Mouse (Mus musculus) liver, embryonic 14.5 days (tissue): ENCODE measurements at regions not wholly inside any gene's neighbourhood (a gene's known extent, or its start where the extent isn't known, plus 50 kb on each side); places are given as distances from the start of the nearest gene placed in this dataset.

Source experiments
- ATAC-seq: fragments of 200-750 bp; cut with Nextera tagmentation; 2 replicates; pipeline ENCODE4 v1.8.0; 2017; ENCODE audit warnings: moderate number of reproducible peaks, mild to moderate bottlenecking, moderate library complexity; ENCODE audit not compliant: insufficient read depth
- DNase-seq, 3 experiments: peaks; one replicate each; pipeline ENCODE4 v3.0.0-alpha.2; 2012 to 2013; ENCODE audit warnings: low read depth in 3 of 3, low spot score in 3 of 3
- H3K27ac ChIP-seq: fragments of 300-500 bp; sonication (generic); 2 replicates; pipeline ENCODE4 v1.5.1; 2014; ENCODE audit warnings: moderate library complexity, mild to moderate bottlenecking, control low read depth, inconsistent platforms
- H3K27me3 ChIP-seq: fragments of 300-500 bp; sonication (generic); 2 replicates; pipeline ENCODE4 v1.6.1; 2014; ENCODE audit warnings: mild to moderate bottlenecking, low read length, moderate library complexity; ENCODE audit not compliant: control insufficient read depth, insufficient read depth
- H3K36me3 ChIP-seq: fragments of 300-500 bp; sonication (generic); replicated peaks from 2 replicates; pipeline ENCODE4 v1.6.1; 2014; ENCODE audit warnings: low read depth; ENCODE audit not compliant: control insufficient read depth, insufficient read depth
- H3K4me1 ChIP-seq, 2 experiments: fragments of 200-500 bp in 1 of 2; fragments of 300-500 bp in 1 of 2; sonication (generic) in 1 of 2; replicated peaks; 2 replicates each; pipeline ENCODE4 v1.6.1; 2012 to 2014; ENCODE audit warnings: antibody characterized with exemption in 1 of 2, inconsistent platforms in 1 of 2, low read length in 1 of 2; ENCODE audit not compliant: control insufficient read depth in 2 of 2, insufficient read depth in 2 of 2
- H3K4me2 ChIP-seq: fragments of 300-500 bp; sonication (generic); 2 replicates; pipeline ENCODE4 v1.6.1; 2014; ENCODE audit warnings: low read depth, mild to moderate bottlenecking, control low read depth, moderate library complexity
- H3K4me3 ChIP-seq, 2 experiments: fragments of 200-500 bp in 1 of 2; fragments of 300-500 bp in 1 of 2; sonication (generic) in 1 of 2; 2 replicates each; pipeline ENCODE4 v1.5.1; 2012 to 2014; ENCODE audit warnings: low read depth in 2 of 2, low read length in 2 of 2, mild to moderate bottlenecking in 2 of 2, control low read depth in 1 of 2, inconsistent platforms in 1 of 2, moderate library complexity in 1 of 2; ENCODE audit not compliant: insufficient read depth in 1 of 2
- H3K9ac ChIP-seq: fragments of 300-500 bp; sonication (generic); replicated peaks from 2 replicates; pipeline ENCODE4 v1.6.1; 2014; ENCODE audit warnings: mild to moderate bottlenecking, control low read depth, moderate library complexity
- H3K9me3 ChIP-seq: fragments of 300-500 bp; sonication (generic); 2 replicates; pipeline ENCODE4 v1.6.1; 2016; ENCODE audit warnings: low read length, mixed read lengths; ENCODE audit not compliant: control insufficient read depth
- CTCF ChIP-seq: IDR thresholded peaks from 2 replicates; pipeline ENCODE4 v1.5.1; 2016; ENCODE audit warnings: antibody characterized with exemption, low read depth, control low read depth
- EP300 ChIP-seq: IDR thresholded peaks from 2 replicates; pipeline ENCODE4 v1.6.1; 2016; ENCODE audit warnings: antibody characterized with exemption, low read depth
- WGBS: fragments of 180-500 bp; shearing (Covaris S2); extraction: QIAGEN DNeasy Blood & Tissue Kit; methylation state at CpG from one replicate; pipeline ENCODE4 v1.1.7; 2014; ENCODE audit not compliant: insufficient replicate concordance; 5-methylcytosine and 5-hydroxymethylcytosine counted together

GRCm38 (mm10) chr15:69413531-69414011 lies 2912.9 kb upstream of the Lrrc6 start:
- WGBS = 82% methylated on average over 1 of the region's 1 CpGs

GRCm38 (mm10) chr15:69389575-69389974 lies 2888.9 kb upstream of the Lrrc6 start:
- no peak for TF ChIP-seq CTCF
- no peak for TF ChIP-seq EP300
- no peaks in the 10 kb centered on the region for H3K4me1 ChIP-seq
- no peak overlapping the region for H3K9ac ChIP-seq
- no peaks in the 10 kb centered on the region for H3K9me3 ChIP-seq
- H3K4me3 ChIP-seq = no peak overlapping the region
- DNase-seq = no peak
- H3K36me3 ChIP-seq = no peaks in the 10 kb centered on the region
- ATAC-seq = no peak
- no peak overlapping the region for H3K4me2 ChIP-seq
- 62% methylated on average over 4 of the region's 4 CpGs for WGBS
- H3K27ac ChIP-seq = no peak overlapping the region
- no peaks in the 10 kb centered on the region for H3K27me3 ChIP-seq

More at GRCm38 (mm10) chr15:69413531-69414011, 2912.9 kb upstream of the Lrrc6 start:
- Histone ChIP-seq H3K27ac (no peak overlapping the region), H3K4me1 (no peaks in the 10 kb centered on the region), H3K9me3 (no peaks in the 10 kb centered on the region), H3K36me3 (no peaks in the 10 kb centered on the region), H3K4me3 (no peak overlapping the region), H3K27me3 (no peaks in the 10 kb centered on the region), H3K9ac (no peak overlapping the region), H3K4me2 (no peak overlapping the region)
- no peak for TF ChIP-seq EP300
- TF ChIP-seq CTCF = no peak
- ATAC-seq = no peak
- DNase-seq = no peak

- no peak for DNase-seq
- Histone ChIP-seq H3K27ac (no peak overlapping the region), H3K9ac (no peak overlapping the region), H3K4me3 (no peak overlapping the region), H3K4me1 (no peaks in the 10 kb centered on the region), H3K9me3 (no peaks in the 10 kb centered on the region), H3K36me3 (no peaks in the 10 kb centered on the region), H3K4me2 (no peak overlapping the region), H3K27me3 (no peaks in the 10 kb centered on the region)
- ATAC-seq = no peak
- TF ChIP-seq CTCF (no peak), EP300 (no peak)
These were observed 2886.8 kb upstream of the Lrrc6 start for GRCm38 (mm10) chr15:69387466-69387865.

GRCm38 (mm10) chr15:69365440-69365839 lies 2864.7 kb upstream of the Lrrc6 start:
- H3K4me2 ChIP-seq = no peak overlapping the region
- DNase-seq (no peak), ATAC-seq (no peak)
- no peaks in the 10 kb centered on the region for H3K36me3 ChIP-seq
- H3K4me3 ChIP-seq = no peak overlapping the region
- no peak for TF ChIP-seq EP300
- TF ChIP-seq CTCF = no peak
- no peaks in the 10 kb centered on the region for H3K4me1 ChIP-seq
- no peak overlapping the region for H3K27ac ChIP-seq
- no peak overlapping the region for H3K9ac ChIP-seq
- no peaks in the 10 kb centered on the region for H3K9me3 ChIP-seq
- H3K27me3 ChIP-seq = no peaks in the 10 kb centered on the region

GRCm38 (mm10) chr15:69350053-69350739 lies 2849.5 kb upstream of the Lrrc6 start:
- 61% methylated on average over 7 of the region's 7 CpGs for WGBS
- Histone ChIP-seq H3K36me3 (no peaks in the 10 kb centered on the region), H3K9ac (no peak overlapping the region), H3K4me2 (no peak overlapping the region), H3K9me3 (no peaks in the 10 kb centered on the region), H3K27ac (no peak overlapping the region), H3K4me3 (no peak overlapping the region), H3K4me1 (no peaks in the 10 kb centered on the region), H3K27me3 (no peaks in the 10 kb centered on the region)
- no peak for TF ChIP-seq EP300
- TF ChIP-seq CTCF = no peak
- no peak for DNase-seq
- no peak for ATAC-seq
